Mouse (Mus musculus) layer of hippocampus, adult 9-10 months (tissue): Measurements from ENCODE around the gene Gapt.

Source experiments
- DNase-seq: peaks from one replicate; pipeline ENCODE4 v3.0.0; 2022; ENCODE audit warnings: low spot score

Gene Gapt

DNA sequence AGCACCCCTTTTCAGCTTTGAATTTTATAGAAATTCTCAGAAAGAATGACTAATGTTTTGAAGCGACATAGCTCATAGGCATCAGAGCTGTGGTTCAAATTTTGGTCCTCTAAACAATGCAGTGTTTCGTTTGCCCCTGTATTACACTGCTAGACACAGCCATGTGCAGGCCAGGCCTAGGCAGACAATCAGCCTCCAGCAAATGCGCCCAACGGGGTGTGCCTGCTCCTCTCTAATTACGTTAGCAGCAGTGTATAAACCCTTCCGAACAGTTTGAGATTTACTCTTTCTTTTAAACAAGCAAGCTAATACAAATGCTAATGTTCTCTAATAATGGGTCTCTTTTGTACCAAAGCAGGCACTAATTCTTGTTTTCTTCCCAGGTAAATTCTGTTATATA lies 14.4 kb downstream of the Gapt start:
- DNase-seq: no peak

GRCm38 (mm10) chr13:110332958-110333597 lies 23.9 kb downstream of the Gapt start:
- DNase-seq: no peak

- DNase-seq: no peak
These were observed 38.3 kb downstream of the Gapt start for GRCm38 (mm10) chr13:110318746-110319145.

GRCm38 (mm10) chr13:110307188-110307587 lies 49.8 kb downstream of the Gapt start:
- DNase-seq: no peak
